Mouse (Mus musculus): ENCODE measurements around the gene Sla2.
"Not testable (repeated sequence)": the region's sequence is repeated elsewhere in the genome, so short reads cannot be mapped to it uniquely, and the experiment has no call there.

Gene Sla2

DNA sequence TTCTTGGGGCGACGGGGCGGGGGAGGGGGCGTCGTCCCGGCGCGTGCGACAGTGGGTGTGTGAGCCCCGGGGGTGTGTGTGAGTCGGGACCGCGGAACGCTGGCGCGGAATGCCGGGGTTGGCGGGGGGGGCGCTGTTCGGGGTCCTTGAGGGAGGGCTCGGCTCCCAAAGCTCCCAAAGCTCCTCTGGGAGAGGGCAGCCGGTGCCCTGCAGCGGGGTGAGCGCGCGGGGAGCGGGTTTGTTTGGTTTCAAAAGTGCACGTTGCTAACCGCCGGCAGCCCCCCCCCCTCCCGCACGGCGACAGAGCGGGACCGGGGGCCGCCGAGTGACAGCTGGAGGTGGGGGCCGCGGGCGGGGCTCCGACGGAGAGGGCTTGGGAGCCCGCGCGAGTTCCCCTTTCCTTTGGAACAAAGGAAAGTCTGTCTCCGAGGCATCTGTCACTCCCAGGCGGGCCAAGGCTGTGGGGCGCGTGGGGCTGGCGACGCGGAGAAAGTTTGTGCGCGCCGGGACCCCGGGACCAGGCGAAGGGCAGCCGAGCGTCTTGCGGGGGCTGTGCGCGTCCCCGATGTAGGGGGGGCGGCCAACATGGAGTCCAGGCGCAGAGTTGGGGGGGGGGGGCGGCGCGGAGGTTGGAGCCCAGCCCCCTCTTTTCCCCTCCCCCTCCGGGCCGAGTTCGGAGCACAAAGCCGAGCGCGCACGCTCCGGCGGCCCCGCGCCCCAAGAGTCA is 46.5 kb downstream of the Sla2 start:
- no peak for DNase-seq (ENCODE audit: low read depth)

DNA sequence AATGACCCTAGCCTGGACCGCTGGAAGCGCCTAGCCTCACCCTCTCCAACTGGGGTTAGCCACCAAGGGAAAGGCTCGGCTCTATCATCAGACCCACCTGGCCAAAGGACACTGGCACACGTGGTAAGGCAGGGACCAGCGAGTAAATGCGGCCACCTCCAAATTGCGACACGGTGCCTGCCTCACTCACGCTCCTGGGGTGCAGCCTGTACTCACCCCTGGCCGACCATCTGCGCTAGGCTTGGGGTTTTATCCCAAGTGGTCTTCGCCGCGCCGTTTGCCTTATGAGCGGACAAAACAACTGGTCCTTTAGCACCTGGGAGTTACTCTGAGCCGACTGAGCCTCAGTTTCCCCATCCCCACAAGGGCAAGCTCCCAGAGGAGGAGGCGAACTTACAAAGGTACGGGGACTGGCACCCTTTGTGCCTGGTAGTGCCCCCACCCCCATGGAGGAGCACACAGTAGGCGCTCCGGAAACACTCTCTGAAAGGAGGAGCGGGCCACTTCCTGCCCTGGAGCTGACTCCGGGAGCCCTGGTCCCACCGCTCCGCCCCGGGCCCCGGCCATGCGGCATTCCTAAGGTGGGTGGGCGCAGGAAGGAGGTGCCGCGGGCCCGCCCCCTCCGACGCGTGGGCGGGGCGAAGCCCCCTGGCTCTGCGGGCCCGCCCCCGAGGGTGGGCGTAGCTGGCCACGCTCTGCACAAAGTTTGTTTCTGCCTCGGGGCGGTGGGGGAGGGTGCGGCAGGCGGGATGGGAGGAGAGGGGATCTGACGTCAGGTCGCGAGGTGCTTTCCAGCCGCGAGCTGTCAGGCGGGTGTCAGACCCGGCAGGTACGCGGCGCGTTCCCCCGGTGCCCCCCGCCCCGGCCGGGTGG is 47.4 kb downstream of the Sla2 start, which contains the start of gene Tgif2:
TSS of gene Tgif2 (plus strand) at position 689 of the 873 bp plus-strand sequence.
- DNase-seq (ENCODE audit: low read depth), result no peak

DNA sequence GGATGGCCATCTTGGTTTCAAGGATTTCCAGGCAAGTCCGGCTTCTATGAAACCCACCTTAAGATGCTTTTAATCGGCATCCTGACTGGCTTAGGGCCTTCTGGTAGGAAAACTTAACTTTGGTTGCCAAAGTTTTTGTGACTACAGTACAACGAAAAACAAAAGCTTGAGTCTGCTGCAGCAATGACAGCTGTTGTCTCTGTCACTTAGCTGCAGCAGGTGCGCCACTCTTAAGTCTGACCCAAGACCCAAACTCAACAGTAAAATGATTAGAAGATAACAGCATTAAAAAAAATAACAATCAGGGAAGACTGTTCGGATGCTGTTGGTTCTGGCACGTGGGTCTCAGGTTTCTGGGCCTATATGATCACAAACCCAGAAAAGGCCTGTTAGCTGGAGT is 48.2 kb downstream of the Sla2 start:
- no peak for DNase-seq (ENCODE audit: low read depth)

DNA sequence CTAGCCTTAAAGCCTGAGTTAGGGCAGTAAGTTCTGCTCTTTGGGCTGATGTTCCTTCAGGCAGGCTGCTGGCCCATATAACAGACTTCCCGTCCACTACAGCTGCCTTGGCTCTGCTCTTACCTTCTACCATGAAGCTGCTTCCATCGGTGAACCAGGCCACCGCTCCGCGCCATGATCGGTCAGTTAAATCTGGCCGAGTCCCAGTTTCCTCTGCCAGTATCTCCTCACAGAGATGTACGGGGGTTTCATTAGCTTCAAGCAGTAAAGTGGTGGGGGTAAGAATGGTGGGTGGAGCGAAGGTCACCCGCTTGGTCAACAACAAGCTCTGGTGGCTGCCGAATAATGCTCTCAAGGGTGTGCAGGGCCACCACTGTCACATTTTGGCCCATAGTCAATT is 52.7 kb downstream of the Sla2 start:
- no peak for DNase-seq (ENCODE audit: low read depth)

DNA sequence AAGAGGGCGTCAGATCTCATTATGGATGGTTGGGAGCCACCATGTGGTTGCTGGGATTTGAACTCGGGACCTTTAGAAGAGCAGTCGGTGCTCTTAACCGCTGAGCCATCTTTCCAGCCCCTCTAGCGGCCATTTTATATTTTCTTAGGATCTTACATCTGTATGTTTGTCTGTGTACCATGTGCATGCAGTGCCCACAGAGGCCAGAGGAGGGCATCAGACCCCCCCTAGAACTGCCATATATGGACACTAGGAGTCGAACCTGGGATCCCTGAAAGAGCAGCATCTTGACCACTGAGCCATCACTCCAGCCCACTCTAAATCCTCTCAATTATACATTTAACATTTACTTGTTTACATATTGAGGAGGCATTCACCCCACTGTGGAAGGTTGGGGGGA is 61.9 kb downstream of the Sla2 start:
- not testable (repeated sequence) for DNase-seq (ENCODE audit: low read depth)

All from fibroblast of lung, adult 2 months (primary cell).